Mouse (Mus musculus) pancreas, adult 10 weeks (tissue): Measurements from ENCODE around the gene Sox1. TPM values are rescaled to one million over a fixed set of nuclear protein-coding genes. Genes with fewer than 3 reads are reported as not detected.

ENCODE experiments used
- polyA plus RNA-seq: library from polyadenylated mRNA; stranded (reverse); fragments of 350-450 nt; fragmentation: Illumina TruSeq; extraction: RNeasy Lipid Tissue Mini Kit (QIAGEN cat#74804); gene quantifications from one replicate; pipeline ENCODE4 v1.2.3, GENCODE M21; 2015; ENCODE audit warnings: low read depth, low replicate concordance; ENCODE audit not compliant: insufficient read depth

Sox1 gene
- polyA plus RNA-seq, result not detected

DNA sequence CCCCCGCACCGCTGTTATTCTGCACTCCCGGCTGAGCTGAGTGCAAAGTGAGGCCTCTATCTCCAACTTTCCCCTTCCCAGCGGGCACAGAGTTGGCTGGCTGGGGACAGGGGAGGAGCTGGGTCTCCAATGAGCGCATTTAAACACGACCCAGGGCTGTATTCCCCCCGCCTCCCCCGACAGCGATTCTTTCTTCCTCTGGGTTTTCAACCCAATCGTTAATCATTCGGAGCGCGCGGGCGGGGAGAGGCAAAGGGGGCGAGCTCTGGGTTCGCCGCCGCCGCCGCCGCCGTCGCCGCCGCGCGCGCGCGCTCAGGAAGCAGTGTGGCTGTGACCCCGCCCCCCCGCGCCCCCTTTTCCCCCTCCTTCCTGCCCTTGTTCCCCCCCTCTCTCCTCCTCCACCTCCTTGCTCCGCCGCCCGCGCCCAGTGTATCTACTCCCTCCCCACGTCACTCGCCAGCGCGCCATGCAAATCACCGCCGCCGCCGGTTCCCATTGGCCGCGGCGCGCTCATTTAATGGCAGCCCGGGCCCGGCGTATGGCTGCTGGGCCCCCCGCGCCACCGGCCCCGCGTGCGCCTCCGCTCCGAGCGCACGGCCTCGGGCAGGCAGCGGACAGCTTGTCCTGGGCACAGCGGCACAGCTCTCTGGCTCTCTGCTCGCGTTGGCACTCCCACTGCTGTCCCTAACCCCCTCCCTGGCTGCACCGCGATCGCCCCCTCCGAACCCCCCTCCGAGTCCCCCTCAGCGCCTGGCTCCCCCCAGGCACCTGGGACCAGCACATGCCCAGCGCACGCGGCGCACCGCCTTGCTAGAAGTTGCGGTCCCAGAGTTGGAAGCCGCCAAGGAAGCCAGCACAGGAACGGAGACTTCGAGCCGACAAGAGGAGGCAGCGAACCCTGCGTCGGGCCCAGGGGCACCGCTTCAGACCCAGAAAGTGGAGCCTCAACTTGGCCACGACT is at the start of gene Sox1:
TSS of gene Sox1 (plus strand) at position 225 of the 961 bp plus-strand sequence.

Other genes starting within 250 kb of the Sox1 start
- not detected for gene A230072I06Rik, start 116.5 kb upstream of the Sox1 start, polyA plus RNA-seq
- not detected for gene Spaca7, start 177.7 kb downstream of the Sox1 start, polyA plus RNA-seq